Mouse (Mus musculus): ENCODE data around the gene Atl3.

The Atl3 gene

DNA sequence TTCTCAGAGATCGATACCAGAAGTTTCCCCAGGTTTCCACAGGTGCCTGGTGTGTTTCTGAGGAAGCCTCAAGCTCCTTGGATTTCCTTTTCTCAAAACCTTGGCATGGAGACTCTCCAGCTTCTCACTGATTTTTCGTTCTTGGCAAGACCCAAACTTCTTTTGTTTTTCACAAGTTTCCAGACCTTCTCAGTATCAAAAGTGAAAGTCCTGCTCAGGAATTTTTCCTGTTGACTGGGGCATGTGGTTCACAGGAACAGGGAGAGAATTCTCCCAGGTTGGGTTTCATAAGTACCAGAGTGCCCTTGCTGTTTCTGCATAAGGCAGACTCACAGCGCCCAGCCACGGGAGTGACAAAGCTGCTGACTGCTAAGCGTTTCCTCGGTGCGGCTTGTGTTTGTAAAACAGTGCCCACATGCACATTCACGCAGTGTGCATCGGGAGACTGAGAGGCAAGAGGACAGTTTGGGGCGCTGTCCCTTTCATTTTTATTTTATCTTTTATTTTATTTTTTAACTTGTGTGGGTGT, 68.8 kb downstream of the Atl3 start:
- no peak for DNase-seq

DNA sequence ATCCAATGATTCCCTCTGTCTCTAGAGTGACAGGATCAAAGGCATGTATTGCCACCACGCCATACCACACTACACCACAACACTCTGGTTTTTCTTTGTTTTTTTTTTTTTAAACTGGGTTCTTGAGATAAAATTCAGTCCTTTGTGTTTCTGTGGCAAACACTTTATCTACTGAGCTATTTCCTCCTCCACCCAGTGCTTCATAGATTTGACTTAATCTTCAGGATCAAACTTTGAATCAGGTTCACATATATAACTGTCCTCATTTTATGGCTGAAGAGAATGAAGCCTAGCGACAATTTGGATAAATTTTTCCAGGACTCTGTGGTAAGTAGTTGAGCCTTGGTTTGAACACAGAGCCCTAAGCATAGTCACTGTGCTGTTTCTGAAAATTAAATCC, 69.8 kb downstream of the Atl3 start:
- DNase-seq, result no peak

DNA sequence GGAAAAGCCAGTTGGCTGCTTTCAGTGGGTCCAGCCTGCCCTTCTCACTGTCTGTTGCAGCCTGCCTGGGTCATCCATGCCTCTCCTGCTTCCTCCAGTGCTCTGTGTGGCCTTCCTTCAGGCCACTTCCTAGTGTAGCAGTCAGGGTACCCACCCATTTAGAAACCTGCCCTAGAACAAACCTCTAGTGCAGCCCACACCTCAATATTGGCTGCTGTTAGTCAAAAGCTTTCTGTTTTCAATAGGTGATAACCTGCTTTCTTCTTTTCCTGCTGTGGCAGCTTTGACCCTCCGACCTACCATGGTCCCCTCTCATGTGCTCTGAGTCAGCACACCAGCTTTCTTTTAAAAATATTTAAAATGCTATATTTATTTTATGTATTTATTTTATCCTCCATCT, 70.6 kb downstream of the Atl3 start:
- no peak for DNase-seq

DNA sequence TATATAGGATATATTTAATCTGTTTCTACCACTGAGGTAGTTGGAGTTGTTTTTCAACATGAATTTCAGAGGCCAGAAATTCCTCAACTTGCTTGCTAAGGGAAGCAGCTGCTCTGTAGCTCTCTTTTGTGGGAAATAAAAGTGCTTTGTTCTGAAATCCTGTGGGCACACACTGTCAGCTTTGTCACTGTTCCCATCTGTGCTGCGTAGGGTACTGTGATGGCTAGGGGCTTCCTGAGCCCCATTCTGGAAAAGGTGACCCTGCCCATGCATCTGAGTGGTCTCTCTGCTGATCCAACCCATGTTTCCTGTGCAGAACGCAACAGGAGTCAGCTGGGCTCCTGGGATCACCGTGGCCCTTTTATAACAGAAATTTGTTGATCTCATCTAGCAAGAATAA, 73.0 kb downstream of the Atl3 start:
- no peak for DNase-seq

- no peak for DNase-seq
These were observed 74.5 kb downstream of the Atl3 start for GRCm38 (mm10) chr19:7568364-7568763.

GRCm38 (mm10) chr19:7569650-7570049, 75.8 kb downstream of the Atl3 start:
- DNase-seq, result no peak

- DNase-seq, result no peak
These were observed 82.3 kb downstream of the Atl3 start for GRCm38 (mm10) chr19:7576180-7576579.

DNA sequence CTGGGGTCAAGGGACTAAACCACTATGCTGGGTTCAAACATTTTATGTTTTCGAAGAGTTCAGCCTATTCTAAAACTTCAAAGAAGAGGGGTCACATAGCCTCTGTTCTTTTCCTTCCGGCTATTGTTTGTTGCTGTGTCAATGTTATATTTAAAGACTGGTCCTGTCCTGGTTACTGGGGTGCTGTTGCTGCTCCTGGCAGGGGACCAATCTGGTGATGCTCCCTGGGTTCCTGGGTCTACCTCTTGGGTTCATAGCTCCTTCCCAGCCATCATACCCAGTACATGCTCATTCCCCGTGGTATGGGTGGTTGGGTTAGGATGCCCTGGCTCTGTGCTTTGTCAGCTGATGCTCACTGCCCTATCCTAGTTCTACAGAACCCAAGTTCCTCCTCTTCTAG, 83.9 kb downstream of the Atl3 start:
- no peak for DNase-seq

GRCm38 (mm10) chr19:7581042-7581441, 87.2 kb downstream of the Atl3 start:
- DNase-seq, result no peak

DNA sequence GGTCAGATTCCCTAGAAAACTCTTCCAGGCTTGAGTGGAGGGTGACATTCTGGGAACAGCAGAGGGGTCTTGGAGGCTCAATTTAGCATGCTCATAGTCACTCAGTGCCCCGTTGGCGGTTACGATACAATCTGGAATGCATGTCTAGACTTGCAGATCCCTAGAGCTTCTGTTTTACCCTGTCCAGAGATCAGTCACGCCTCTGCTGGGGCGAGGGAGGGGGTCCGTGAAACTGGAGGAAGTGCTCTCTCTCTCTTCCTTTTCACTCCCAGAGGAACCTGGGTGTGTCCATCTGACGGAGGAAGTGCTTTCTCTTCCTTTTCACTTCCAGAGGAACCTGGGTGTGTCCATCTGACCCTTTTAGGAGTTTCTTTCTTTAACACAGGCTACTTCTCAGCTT, 89.3 kb downstream of the Atl3 start:
- DNase-seq, result no peak

DNA sequence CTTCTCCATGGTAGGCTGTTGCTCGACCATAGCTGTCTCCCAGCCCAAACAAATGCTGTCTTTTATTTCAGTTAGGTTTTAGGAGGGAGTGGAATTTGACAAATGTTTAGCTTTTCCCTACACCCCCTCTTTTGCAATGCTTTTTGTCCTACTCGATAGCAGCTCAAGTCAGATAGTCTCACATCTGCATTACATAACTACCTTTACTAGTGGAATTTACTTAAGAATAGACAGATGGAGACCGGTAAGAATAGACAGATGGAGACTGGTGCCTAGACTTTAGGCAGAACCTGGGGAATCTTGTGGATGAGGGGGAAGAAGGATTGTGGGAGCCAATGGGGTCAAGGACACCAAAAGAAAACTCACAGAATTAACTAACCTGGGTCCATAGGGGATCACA, 89.8 kb downstream of the Atl3 start:
- DNase-seq, result no peak

- no peak for DNase-seq
These were observed 91.4 kb downstream of the Atl3 start for GRCm38 (mm10) chr19:7585279-7585678.

GRCm38 (mm10) chr19:7585764-7586163, 91.9 kb downstream of the Atl3 start:
- DNase-seq, result no peak
